Mouse (Mus musculus) heart, postnatal 0 days (tissue): ENCODE measurements at regions not wholly inside any gene's neighbourhood (a gene's known extent, or its start where the extent isn't known, plus 50 kb on each side); places are given as distances from the start of the nearest gene placed in this dataset.

Experiments
- CTCF ChIP-seq: IDR thresholded peaks from 2 replicates; pipeline ENCODE4 v1.5.1; 2016; ENCODE audit warnings: antibody characterized with exemption, control low read depth, low read depth
- EP300 ChIP-seq: IDR thresholded peaks from 2 replicates; pipeline ENCODE4 v1.6.1; 2016; ENCODE audit warnings: antibody characterized with exemption, low read depth

DNA sequence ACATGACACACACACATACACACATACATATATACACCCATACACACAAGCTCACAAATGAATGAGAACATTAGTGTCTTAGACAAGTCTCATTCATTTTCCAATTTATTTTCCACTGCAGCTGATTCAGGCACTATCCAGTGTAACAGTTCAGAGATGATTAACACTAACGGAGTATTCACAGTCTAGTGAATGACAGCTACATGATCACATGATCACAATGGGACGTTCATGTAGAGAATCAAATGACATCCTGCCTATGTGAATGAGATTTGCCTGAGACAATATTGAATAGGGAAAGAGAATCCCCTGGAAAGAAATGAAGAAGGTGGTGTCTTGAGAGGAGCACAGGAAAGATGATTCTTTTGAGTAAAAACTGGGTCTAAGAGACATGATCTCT, 249.7 kb upstream of the Adamts9 start:
- TF ChIP-seq CTCF (no peak), EP300 (no peak)
